Mouse (Mus musculus) adrenal gland, postnatal 10 days (tissue): ENCODE results near the gene Eps15l1. TPM values are rescaled to one million over a fixed set of nuclear protein-coding genes. Genes with fewer than 3 reads are reported as not detected.
A peak's percentile ranks its signal among the peaks of the same experiment; 100 is the strongest.

ENCODE experiments used
- DNase-seq: peaks from one replicate; pipeline ENCODE4 v3.0.0; 2021; ENCODE audit warnings: mixed read lengths
- total RNA-seq, 2 experiments: library from RNA; stranded (reverse); gene quantifications; 2 replicates each; pipeline ENCODE4 v1.2.3; 2021

The Eps15l1 gene
- total RNA-seq, 2 experiments from 2014 or later: 41.6 to 63.1 TPM

DNA sequence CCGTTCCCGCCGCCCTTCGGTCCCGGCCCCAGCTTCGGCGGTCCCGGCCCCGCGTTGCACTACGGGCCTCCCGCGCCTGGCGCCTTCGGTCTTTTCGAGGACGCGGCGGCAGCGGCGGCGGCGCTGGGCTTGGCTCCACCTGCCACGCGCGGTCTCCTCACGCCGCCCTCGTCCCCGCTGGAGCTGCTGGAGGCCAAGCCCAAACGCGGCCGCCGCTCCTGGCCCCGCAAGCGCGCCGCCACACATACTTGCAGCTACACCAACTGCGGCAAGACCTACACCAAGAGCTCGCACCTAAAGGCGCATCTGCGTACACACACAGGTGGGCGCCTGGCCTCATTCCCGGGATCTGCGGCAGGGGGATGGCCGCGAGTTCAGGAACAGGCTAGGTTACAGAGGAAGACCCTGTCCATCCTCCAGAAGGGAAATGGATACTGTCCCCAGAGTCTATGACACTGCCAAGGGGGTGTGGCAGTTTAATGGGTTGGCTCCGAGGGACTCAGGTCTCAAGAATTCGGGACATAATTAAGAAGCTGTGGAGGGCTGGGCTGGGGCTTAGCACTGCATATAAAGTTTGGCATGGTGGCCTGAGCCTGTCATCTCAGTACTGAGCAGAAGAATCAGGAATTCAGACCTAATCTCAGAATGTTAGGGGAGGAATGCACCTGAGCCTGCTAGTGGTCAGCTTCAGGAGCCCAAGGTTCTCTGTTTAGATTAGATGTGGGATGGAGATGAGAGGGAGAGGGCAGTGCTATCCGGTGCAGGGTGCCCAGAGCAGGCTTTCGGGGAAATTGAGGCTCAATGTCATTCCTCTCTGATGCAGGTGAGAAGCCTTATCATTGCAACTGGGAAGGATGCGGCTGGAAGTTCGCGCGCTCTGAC lies 101.1 kb downstream of the Eps15l1 start:
- DNase-seq: peak; percentile 60

- DNase-seq: no peak
These were observed 101.9 kb downstream of the Eps15l1 start for GRCm38 (mm10) chr8:72319397-72319796.

- peak; percentile 99 for DNase-seq
These were observed 102.4 kb downstream of the Eps15l1 start, which contains the start of gene Klf2 for GRCm38 (mm10) chr8:72318801-72319322. Gene Klf2, plus strand, starts transcription at chr8:72319033.

DNA sequence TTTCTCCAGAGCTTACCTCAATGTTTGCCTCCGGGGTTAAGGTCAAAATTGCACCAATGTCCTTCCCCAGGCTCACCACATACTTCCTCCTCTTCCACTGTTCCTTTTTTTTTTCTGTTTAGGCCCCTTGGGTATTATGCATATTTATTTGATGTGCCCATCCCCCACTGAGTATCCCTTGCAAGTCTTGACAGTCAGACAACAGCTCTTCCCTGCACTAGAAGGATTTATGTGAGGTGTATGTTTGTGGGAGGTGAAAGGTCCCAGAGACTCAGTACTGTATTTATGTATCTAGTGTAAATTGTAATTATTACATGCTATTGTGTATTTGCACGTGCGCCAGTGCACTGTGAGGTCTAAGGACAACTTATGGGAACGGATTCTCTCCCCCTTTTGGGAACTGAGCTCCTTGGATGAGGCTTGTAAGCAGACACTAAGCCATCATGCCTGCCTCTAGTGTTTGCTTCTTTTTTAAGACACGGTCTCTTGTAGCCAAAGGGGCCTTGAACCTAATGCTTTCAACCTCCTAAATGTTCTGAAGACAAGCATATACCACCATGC lies 103.4 kb downstream of the Eps15l1 start:
- DNase-seq: no peak

DNA sequence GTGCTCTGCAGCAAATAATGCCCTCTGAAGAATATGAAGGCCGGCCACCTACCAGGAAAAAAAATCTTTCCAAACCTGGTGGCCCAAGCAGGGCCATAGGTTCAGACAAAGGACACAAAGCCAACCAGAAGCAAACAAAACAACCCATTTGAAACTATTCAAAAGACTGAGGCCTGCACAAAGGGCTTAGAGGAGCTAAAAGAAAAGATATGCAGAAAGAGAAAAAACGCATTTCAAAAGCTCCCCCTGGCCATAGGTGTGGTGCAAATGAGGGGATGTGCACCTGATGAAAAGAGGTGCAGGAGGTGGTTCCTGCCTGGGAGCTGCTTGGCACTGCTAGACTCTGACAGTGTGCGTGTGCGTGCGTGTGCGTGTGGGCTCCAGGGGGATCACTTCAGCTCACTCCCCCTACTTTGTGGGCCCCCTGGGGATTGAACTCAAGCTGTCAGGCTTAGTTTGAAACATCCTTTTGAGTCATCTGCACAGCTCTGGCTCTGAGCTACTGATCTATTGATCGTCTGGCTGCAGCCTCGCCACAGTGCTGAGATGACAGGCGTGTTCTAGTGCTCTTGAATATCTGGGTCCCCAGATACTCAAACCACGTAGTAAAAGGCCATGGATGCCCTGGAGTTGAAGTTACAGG lies 105.1 kb downstream of the Eps15l1 start:
- no peak for DNase-seq

DNA sequence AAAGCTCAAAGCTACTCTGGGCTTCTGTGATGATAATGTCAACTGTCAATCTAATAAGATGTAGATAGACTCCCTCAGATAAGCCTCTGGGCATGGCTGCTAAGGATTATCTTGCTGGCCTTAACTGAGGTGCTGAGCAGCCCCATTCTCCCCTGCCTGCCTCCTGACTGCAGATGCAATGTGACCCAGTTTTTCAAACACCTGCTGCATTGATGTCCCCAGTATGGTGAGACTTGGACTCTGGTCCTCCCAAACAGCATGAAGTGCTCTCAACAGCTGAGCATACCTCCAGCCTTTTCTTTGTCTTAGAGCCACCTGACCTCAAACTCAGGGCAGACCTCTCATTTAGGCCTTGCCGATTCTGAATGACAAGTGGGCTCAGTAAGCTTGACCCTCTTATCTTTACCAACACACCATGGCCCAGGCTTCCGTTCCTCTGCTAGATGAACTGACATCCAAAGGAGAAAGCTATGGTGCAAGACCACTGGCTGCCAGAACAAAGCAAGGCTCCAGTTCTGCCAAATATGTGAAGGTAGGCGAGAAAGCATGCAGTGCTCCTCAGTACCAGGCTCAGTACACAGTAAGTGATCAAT lies 108.2 kb downstream of the Eps15l1 start:
- DNase-seq: no peak

DNA sequence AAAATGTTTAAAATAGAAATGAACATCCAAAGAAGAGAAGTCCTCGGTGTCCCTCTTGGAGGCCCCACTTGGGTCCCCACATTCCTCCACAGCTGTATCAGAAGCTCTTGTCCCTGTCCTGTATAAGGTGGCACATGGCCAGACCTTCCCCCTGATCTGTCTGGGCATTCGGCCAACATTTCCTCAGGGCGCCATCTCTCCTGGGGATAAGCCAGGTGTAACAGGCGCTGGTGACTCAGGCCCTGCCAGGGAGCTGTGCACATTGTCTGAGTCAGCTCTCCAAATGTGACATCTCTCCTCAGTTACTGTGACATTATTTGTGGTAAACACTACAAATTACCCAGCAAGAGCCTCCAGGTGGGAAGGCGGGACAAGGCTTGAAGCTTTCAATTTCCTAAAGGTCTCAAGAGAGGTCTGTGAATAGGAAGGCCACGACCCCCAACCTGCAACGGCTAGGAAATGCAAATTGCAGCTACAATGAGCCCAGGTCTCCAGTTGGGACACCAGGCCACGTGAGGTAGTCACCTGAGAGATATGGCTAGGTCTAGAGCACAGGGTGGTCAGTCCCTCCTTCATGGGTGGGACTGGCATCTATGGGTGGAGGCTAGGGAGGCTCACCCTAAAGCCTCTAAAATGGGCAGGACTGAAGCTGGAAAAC lies 110.3 kb downstream of the Eps15l1 start:
- DNase-seq: peak; percentile 88

DNA sequence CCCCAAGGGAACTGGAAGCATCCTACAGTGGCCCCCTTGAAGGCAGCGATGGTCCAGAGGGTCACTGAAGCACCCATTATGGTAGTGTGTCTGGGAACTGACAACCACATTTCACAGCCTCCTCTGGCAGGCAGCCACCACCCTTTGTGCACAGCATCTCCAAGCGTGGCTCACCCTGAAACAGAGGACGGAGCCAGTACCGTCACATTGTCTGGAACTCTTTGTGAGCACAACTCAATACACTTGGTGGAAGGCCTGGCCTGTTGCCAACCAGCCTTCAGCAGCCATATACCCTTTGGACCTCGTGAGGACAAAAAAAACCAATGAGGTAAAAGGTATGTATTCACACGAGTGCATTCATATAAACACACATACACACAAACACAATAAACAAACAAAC lies 113.0 kb downstream of the Eps15l1 start:
- peak; percentile 54 for DNase-seq

DNA sequence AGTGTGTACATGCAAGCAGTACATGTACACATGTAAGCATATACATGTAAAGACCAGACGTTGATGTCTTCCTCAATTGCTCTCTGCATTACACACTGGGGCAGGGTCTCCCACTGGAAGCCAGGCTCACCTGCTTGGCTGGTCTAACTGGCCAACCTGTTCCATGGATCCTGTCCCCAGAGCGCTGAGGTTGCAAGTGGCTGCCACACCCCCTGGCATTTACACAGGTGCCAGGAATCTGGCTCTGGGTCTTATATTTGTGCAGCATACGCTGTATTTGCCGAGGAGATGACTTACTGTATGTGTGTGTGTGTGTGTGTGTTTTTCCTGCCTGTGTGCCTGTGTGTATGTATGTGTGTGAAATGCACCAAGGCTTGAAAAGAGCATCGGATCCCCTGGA lies 114.3 kb downstream of the Eps15l1 start:
- no peak for DNase-seq

GRCm38 (mm10) chr8:72305210-72305905 lies 115.9 kb downstream of the Eps15l1 start, which contains the start of gene Gm10282:
Gene Gm10282, minus strand, starts transcription at chr8:72305260.
- no peak for DNase-seq

- peak; percentile 82 for DNase-seq
These were observed 117.6 kb downstream of the Eps15l1 start for GRCm38 (mm10) chr8:72303633-72304032.

DNA sequence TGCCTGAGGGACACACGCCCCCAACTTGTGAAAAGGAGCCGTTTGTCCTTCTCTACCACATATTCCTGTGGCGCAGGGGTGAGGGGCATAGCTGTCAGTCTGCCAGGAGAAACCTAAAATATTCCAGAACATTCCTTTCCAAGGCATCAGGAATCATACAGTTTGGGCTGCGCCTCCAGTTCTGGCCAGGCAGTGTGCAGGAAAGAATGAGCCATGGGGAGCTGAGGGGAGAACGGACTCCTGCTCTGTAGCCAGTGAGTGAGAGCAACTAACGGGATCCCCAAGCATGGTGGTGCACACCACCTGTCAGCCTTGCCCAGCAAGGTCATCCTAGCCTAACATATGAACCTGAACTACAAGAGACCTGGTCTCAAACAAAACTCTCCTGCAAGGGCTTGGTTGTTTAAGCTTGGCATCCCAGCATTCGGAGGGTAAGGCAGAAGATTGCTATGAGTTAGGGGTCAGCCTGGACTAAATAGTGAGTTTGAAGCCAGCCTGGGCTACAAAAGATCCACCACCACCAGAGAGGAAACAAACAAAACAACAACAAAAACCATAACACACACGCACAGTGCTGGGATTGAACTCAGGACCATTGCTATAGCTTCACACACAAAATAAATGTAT lies 118.2 kb downstream of the Eps15l1 start:
- peak; percentile 31 for DNase-seq

DNA sequence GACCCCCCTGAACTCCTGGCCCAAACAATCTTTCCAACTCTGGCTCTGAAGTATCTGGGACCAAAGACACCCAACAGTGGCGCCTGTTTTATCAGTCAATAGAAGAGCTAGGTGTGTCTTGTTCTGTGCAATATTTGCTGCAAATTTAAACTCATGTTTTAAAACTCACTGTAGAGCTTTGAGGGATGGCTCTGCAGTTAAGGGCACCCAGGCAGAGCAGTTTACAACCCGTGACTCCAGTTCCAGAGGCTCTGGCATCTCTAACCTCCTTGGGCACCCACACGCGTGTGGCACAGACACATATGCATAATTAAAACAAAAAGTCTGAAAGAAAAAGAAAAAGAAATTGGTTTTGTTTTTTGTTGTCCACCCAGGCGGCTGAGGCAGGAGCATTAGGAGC lies 119.8 kb downstream of the Eps15l1 start:
- no peak for DNase-seq

- no peak for DNase-seq
These were observed 120.4 kb downstream of the Eps15l1 start for GRCm38 (mm10) chr8:72300654-72301400.

DNA sequence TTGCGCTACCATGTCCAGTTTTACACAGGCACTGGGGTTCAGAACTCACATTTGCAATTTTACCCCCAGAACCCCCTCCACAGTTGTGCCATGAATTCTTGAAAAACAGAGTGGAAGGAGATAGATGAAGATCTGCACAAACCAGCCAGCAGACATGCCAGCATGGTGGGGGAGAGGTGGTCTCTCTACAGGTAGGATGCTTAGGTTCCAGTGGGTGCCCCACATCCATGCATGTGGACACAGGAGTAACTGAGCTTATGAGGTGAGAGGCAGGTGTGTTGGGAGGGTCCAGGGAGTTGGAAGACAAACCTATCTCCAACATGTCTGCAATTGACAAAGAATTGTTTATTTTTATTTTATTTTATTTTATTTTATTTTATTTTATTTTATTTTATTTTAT lies 122.3 kb downstream of the Eps15l1 start:
- no peak for DNase-seq

DNA sequence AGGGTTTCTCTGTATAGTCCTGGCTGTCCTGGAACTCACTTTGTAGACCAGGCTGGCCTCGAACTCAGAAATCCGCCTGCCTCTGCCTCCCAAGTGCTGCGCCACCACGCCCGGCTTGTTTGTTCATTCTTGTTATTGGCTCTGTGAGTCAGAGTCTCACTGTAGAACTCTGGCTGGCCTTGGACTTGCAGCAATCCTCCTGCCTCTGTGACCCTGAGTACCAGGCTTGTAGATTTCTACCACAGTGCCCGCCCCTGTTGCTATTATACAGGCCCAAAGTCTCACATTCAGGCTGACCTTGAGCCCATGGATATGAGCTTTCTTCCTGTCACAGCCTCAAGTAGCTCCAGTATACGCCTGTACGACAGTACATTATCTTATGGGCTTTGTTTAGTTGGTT lies 124.7 kb downstream of the Eps15l1 start:
- no peak for DNase-seq

DNA sequence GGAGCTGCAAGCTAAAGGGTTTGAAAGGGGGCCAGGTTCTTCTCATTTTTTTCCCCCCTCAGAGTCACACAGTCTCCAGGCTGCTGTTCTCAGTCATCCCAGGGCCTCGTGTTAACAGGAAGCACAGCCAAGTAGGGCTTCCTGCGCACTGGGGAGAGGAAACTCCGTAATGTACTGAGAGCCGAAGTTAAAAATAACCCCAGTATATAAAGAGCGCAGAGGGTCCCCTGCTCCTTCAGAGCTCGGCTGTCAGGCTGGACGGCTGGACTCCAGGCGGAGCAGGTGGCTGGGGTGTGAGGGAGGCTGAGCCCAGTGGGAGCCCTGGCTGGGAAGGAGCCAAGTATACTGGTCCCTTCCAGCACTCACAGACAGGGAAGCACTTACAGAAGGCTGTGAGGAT lies 125.6 kb downstream of the Eps15l1 start:
- peak; percentile 86 for DNase-seq

- DNase-seq: no peak
These were observed 126.1 kb downstream of the Eps15l1 start for GRCm38 (mm10) chr8:72295125-72295524.

DNA sequence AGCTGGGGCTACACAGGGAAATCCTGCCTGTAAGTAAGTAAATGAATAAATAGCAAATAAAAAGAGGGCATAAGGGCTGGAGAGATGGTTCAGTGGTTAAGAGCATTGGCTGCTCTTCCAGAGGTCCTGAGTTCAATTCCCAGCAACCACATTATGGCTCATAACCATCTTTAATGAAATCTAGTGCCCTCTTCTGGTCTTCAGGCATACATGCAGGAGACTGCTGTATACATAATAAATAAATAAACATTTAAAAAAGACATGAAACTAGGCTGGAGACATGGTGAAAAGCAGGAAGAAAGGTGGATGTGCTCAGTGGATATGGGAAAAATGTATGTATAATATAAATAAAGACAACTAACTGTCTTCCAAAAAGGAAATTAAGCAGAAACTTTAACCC lies 128.0 kb downstream of the Eps15l1 start:
- DNase-seq: no peak

GRCm38 (mm10) chr8:72291104-72291503 lies 130.2 kb downstream of the Eps15l1 start:
- no peak for DNase-seq
